Mouse (Mus musculus) embryonic facial prominence, embryonic 15.5 days (tissue): ENCODE measurements around the gene Mrpl22. TPM values are rescaled to one million over a fixed set of nuclear protein-coding genes. Genes with fewer than 3 reads are reported as not detected.
"Not testable (repeated sequence)": the region's sequence is repeated elsewhere in the genome, so short reads cannot be mapped to it uniquely, and the experiment has no call there.

Experiments used
- ATAC-seq: fragments of 200-750 bp; cut with Nextera tagmentation; 2 replicates; pipeline ENCODE4 v1.8.0; 2017; ENCODE audit warnings: low read depth, moderate TSS enrichment; ENCODE audit not compliant: insufficient number of reproducible peaks, low FRiP score, low TSS enrichment
- H3K27ac ChIP-seq: fragments of 300-500 bp; sonication (generic); replicated peaks from 2 replicates; pipeline ENCODE4 v1.5.1; 2015; ENCODE audit warnings: mild to moderate bottlenecking, inconsistent platforms
- H3K27me3 ChIP-seq: fragments of 300-500 bp; sonication (generic); 2 replicates; pipeline ENCODE4 v1.6.1; 2015; ENCODE audit warnings: inconsistent platforms
- H3K36me3 ChIP-seq: fragments of 300-500 bp; sonication (generic); 2 replicates; pipeline ENCODE4 v1.6.1; 2015; ENCODE audit warnings: mild to moderate bottlenecking, inconsistent platforms
- H3K4me1 ChIP-seq: fragments of 300-500 bp; sonication (generic); 2 replicates; pipeline ENCODE4 v1.6.1; 2015; ENCODE audit warnings: inconsistent platforms
- H3K4me2 ChIP-seq: fragments of 300-500 bp; sonication (generic); replicated peaks from 2 replicates; pipeline ENCODE4 v1.6.1; 2015; ENCODE audit warnings: mild to moderate bottlenecking, inconsistent platforms
- H3K4me3 ChIP-seq: fragments of 300-500 bp; sonication (generic); replicated peaks from 2 replicates; pipeline ENCODE4 v1.5.1; 2015; ENCODE audit warnings: mild to moderate bottlenecking, inconsistent platforms
- H3K9ac ChIP-seq: fragments of 300-500 bp; sonication (generic); 2 replicates; pipeline ENCODE4 v1.6.1; 2015; ENCODE audit warnings: inconsistent platforms
- H3K9me3 ChIP-seq: fragments of 300-500 bp; sonication (generic); replicated peaks from 2 replicates; pipeline ENCODE4 v1.6.1; 2016; ENCODE audit warnings: inconsistent platforms
- WGBS: fragments of 180-500 bp; shearing (Covaris S2); methylation state at CpG from one replicate; pipeline ENCODE4 v1.1.7; 2015; 5-methylcytosine and 5-hydroxymethylcytosine counted together
- polyA plus RNA-seq: library from polyadenylated mRNA; unstranded; fragments of >200 nt; fragmentation: Nextera tagmentation; extraction: Ambion mirVana; gene quantifications from 2 replicates; pipeline ENCODE4 v1.2.1, GENCODE M21; 2015

Gene Mrpl22
- polyA plus RNA-seq, 1 experiment from 2014 or later = 107 TPM

DNA sequence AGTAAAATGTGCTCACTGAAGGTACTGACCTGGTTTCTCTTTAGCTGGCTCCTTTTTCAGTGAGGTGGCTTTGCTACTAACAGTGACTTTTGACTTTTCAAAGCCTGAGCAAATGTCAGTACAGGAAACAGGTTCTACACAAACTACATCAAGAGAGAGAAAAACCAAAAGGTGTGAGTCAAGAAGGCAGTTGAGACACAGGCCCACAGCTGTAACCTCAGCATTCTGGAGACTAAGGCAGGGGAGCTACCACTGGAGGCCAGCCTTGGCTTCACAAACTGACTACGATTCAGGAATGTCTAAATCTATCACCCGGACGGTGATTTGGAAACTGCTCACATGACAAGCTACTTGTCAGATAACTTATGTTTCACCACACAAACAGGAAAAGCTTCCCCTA, 32.0 kb upstream of the Mrpl22 start:
- WGBS = 90% methylated on average over 3 of the region's 3 CpGs
- Histone ChIP-seq H3K9me3 (no peaks in the 10 kb centered on the region), H3K27ac (no peak overlapping the region), H3K36me3 (peaks cover 88% of the 10 kb centered on the region), H3K4me3 (no peak overlapping the region), H3K27me3 (no peaks in the 10 kb centered on the region), H3K4me1 (no peaks in the 10 kb centered on the region), H3K9ac (no peak overlapping the region), H3K4me2 (no peak overlapping the region)
- ATAC-seq = no peak

DNA sequence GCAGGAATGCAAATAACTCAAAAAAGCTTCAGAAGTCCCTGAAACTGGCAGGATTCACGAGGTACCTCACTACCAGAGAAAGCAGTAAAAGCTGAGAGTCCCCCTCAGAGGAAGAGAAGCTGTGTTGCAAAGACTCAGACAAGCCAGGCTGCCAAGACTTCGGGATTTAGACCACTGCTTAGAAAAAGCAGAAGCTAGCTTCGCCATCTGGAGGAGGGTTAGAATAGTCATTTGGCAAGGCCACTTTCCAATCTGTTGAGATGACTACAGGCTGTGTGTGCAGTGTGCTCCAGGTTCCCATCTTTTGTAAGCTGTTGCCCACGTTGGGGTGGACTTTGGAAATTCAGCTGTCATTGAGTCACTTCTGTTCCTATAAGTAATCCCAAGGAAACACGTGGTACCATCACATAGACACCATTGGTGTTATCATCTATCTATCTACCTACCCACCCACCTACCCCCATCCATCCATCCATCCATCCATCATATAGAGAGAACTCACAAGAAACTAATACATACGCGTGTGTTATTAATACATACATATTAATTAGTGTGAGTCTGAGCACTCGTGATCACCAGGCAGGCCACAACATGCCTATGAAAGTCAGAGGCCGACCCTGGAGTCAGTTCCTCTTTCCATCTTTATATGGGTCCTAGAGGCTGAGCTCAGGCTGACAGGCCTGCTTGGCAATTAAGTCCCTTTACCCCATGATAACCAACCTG, 27.6 kb upstream of the Mrpl22 start:
- no peaks in the 10 kb centered on the region for H3K4me1 ChIP-seq
- no peaks in the 10 kb centered on the region for H3K27me3 ChIP-seq
- WGBS = 84% methylated on average over 9 of the region's 9 CpGs
- H3K36me3 ChIP-seq = peaks cover 85% of the 10 kb centered on the region
- H3K9me3 ChIP-seq = no peaks in the 10 kb centered on the region
- H3K9ac ChIP-seq = no peak overlapping the region
- no peak overlapping the region for H3K4me3 ChIP-seq
- no peak overlapping the region for H3K4me2 ChIP-seq
- ATAC-seq = no peak
- no peak overlapping the region for H3K27ac ChIP-seq

DNA sequence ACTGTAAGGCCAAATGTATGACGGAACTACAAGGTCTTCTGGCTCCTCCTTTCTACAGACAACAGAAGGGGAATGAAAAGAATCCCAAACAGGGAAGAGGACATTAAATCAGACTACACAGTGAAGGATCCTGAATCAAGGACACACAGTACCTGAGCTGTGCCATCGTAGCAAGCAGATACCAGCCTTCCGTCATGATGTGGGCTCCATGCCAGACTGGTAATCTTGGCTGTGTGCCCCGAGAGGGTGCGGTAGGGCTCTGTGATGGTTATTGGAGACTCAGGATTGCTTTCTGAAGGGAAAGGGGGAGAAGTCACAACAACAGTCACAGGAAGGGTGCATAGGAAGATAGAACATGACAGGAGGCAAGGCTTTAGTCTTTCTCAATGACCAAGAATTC, 25.2 kb upstream of the Mrpl22 start:
- no peaks in the 10 kb centered on the region for H3K27me3 ChIP-seq
- H3K4me2 ChIP-seq = no peak overlapping the region
- no peak overlapping the region for H3K9ac ChIP-seq
- 72% methylated on average over 5 of the region's 5 CpGs for WGBS
- no peaks in the 10 kb centered on the region for H3K4me1 ChIP-seq
- no peak overlapping the region for H3K4me3 ChIP-seq
- ATAC-seq = no peak
- no peak overlapping the region for H3K27ac ChIP-seq
- H3K36me3 ChIP-seq = peaks cover 86% of the 10 kb centered on the region
- no peaks in the 10 kb centered on the region for H3K9me3 ChIP-seq

DNA sequence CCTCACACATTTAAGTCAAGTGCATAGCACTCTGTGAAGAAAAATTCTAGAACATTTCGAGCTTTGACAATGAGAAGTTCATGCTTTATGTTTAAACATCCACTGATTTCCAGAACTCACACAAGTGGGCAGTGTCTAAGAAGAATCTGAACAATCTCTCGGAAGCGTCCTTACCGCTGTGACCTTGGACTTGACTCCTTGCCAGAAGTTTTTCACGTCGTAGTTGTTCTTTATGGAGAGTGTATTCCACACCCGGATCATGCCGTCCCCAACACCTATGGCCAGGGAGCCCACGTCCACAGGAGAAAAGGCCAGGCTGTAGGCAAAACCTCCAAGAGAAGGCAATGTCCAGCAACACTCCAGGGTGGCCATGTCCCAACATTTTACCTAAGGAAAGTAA, 16.0 kb upstream of the Mrpl22 start:
- no peak for ATAC-seq
- Histone ChIP-seq H3K4me3 (no peak overlapping the region), H3K27ac (no peak overlapping the region), H3K36me3 (peaks cover 77% of the 10 kb centered on the region), H3K4me1 (no peaks in the 10 kb centered on the region), H3K4me2 (no peak overlapping the region), H3K27me3 (no peaks in the 10 kb centered on the region), H3K9me3 (no peaks in the 10 kb centered on the region), H3K9ac (no peak overlapping the region)
- 95% methylated on average over 9 of the region's 9 CpGs for WGBS

DNA sequence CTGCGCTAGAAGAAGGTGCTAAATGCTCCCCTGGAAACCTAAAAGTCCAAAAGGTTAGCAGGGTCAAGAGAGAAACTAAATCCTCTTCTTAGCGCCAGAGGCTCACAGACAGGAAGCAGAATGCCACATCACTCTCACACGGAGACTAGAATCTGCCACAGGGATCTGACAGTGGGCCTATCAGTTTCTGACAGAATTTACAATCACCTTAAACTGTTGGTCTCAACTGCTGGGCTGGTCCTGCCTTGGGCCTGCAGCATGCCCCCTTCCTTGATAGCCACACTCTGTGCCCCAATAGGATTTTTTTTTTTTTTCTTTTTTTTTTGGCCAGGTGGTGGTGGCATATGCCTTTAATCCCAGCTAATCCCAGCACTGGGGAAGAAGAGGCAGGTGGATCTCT, 14.6 kb upstream of the Mrpl22 start:
- Histone ChIP-seq H3K36me3 (peaks cover 80% of the 10 kb centered on the region), H3K27ac (no peak overlapping the region), H3K9me3 (no peaks in the 10 kb centered on the region), H3K4me1 (no peaks in the 10 kb centered on the region), H3K9ac (no peak overlapping the region), H3K4me3 (no peak overlapping the region), H3K4me2 (no peak overlapping the region), H3K27me3 (no peaks in the 10 kb centered on the region)
- 89% methylated on average over 3 of the region's 3 CpGs for WGBS
- no peak for ATAC-seq

DNA sequence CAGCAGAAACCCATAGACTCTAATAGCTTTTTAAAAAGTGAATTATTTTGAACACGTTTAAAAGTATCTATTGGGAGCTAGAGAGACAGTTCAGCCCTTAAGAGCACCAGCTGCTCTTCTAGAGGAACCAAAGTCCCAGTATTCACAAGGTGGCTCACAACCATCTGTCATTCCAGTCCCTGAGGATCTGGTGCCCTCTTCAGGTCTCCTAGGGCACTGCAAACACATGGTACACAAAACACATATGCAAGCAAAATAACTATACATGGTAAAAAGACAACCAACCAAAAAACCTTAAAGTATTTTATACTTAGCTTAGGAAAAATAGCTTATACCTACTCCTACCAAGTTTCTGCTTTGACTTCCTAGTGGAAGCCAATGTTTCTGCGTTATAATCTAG, 6.4 kb upstream of the Mrpl22 start:
- Histone ChIP-seq H3K9ac (no peak overlapping the region), H3K36me3 (peaks cover 59% of the 10 kb centered on the region), H3K27me3 (no peaks in the 10 kb centered on the region), H3K4me1 (peaks cover 7% of the 10 kb centered on the region), H3K4me2 (no peak overlapping the region), H3K4me3 (no peak overlapping the region), H3K9me3 (no peaks in the 10 kb centered on the region), H3K27ac (no peak overlapping the region)
- WGBS = 93% methylated on average over 2 of the region's 2 CpGs
- no peak for ATAC-seq

DNA sequence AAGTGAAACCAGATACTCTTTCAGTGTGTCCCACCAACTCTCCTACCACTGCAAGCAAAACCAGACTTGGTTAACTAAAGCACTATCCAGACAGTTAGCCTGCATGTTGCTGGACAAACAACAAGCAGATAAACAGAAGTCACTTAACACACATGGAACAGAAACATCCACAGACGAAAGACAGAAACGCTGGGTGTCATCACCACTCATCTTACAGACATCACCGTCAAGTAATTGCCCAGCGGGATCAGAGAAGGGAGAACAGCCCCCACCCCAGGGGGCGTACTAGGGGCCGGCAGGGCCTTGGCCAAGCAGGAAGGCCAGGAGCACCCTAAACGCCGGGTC, 3.7 kb upstream of the Mrpl22 start:
- Histone ChIP-seq H3K36me3 (peaks cover 37% of the 10 kb centered on the region), H3K4me1 (peaks cover 19% of the 10 kb centered on the region), H3K27ac (peak overlapping the region; percentile 75; the same call in 1 of the 2 replicates), H3K9me3 (no peaks in the 10 kb centered on the region), H3K4me3 (peak overlapping the region; percentile 96), H3K27me3 (no peaks in the 10 kb centered on the region), H3K9ac (peak overlapping the region; percentile 92), H3K4me2 (peak overlapping the region; percentile 78)
- 0 out of 2 replicates have a peak, but pooled peaks have one; percentile 45 for ATAC-seq
- WGBS = 0% methylated on average over 8 of the region's 8 CpGs

DNA sequence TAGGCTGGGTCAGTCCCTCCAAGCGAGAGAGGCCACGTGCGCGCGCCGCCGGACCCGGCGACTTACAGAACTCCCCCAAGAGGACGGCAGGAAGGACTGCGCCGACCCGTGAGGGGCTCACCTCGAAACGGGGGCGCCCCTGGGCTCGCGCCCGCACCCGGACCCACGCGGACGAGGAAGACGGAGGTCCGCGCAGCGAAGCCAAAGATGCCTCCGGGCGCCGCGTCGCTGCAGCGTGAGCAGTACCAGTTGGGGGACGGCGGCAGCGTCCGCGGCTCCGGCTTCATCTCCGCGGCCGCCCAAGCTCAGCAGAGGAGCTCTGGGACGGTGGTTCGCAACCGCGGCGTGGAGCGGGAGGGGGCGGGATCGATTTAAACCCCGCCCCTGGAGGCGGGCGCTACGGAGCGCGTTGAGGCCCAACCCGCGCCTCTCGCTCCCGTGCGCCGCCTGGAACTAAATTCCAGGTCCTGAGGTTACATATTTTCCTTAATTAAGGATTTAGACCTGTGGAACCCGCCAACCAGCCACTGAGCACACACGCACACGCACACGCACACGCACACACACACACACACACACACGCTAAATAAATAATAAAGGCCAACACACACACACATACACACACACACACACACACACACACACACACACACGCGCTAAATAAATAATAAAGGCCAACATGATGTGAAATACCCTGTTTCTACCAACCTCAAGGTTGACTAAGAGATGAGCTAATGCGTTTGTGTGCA, 3.1 kb upstream of the Mrpl22 start, which contains the start of gene Gemin5:
TSS of gene Gemin5 (minus strand) at position 373 of the 749 bp plus-strand sequence.
- peak; percentile 88 for ATAC-seq
- Histone ChIP-seq H3K4me3 (peak within 1 kb of the TSS; percentile 96), H3K36me3 (peaks cover 35% of the 10 kb centered on the region), H3K4me1 (peaks cover 19% of the 10 kb centered on the region), H3K27me3 (no peaks in the 10 kb centered on the region), H3K27ac (peak within 1 kb of the TSS; percentile 75), H3K9me3 (no peaks in the 10 kb centered on the region), H3K4me2 (peak within 1 kb of the TSS; percentile 78), H3K9ac (peak within 1 kb of the TSS; percentile 92)
- under 1% methylated on average over 71 of the region's 71 CpGs for WGBS

DNA sequence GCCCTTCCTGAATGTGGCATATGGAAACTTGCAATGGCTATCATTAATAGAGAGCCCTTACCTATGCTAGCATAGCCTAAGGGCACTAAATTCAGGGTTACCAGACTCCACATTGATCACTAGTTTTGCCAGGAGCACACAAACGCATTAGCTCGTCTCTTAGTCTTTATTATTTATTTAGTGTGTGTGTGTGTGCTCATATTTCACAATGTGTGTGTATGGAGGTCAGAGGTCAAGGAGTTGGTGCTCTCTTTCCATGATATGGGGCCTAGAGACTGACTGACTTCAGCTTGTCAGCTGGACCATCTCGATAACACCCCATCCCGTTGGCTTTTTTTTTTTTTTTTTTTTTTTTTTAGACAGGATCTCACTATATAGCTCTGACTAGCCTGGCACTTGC, 1.8 kb upstream of the Mrpl22 start:
- Histone ChIP-seq H3K4me2 (no peak overlapping the region), H3K9me3 (no peaks in the 10 kb centered on the region), H3K4me3 (no peak overlapping the region), H3K9ac (no peak overlapping the region), H3K27ac (no peak overlapping the region), H3K27me3 (no peaks in the 10 kb centered on the region), H3K4me1 (peaks cover 19% of the 10 kb centered on the region), H3K36me3 (peaks cover 33% of the 10 kb centered on the region)
- WGBS = 77% methylated on average over 4 of the region's 4 CpGs
- no peak for ATAC-seq

DNA sequence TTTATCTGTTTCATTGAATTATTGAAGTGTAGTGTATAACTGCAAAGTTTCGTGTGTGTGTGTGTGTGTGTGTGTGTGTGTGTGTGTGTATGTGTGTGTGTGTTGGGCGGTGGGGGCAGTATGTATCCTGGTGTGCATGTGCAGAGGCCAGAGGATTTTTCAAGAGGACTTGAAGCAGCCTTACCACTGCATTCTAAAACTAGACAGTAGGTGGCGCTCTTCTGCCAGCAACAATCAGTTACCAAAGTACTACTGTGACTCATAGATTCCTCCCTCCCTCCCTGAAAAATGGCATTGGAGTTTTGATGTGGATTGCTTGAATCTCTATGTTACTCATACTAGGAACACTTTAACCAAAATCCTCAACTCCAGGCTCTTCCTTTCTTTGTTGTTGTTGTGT, 8.1 kb downstream of the Mrpl22 start:
- Histone ChIP-seq H3K4me2 (no peak overlapping the region), H3K9me3 (no peaks in the 10 kb centered on the region), H3K36me3 (peaks cover 44% of the 10 kb centered on the region), H3K4me1 (no peaks in the 10 kb centered on the region), H3K4me3 (no peak overlapping the region), H3K27me3 (no peaks in the 10 kb centered on the region), H3K9ac (no peak overlapping the region), H3K27ac (no peak overlapping the region)
- 28% methylated on average over 3 of the region's 3 CpGs for WGBS
- ATAC-seq = 0 out of 2 replicates have a peak, but pooled peaks have one; percentile 59

DNA sequence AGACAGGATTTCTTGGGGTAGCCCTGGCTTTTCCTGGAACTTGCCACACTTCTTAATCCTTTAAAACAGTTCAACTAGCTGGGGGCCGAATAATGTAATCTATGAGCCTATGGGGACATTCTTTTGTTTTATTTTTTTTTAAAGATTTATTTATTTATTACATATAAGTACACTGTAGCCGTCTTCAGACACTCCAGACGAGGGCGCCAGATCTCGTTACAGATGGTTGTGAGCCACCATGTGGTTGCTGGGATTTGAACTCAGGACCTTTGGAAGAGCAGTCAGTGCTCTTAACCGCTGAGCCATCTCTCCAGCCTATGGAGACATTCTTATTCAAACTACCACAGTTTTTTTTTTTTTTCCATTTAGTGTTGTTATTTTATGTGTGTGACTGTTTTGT, 8.5 kb downstream of the Mrpl22 start:
- not testable (repeated sequence) for H3K4me2 ChIP-seq, H3K27me3 ChIP-seq, H3K9ac ChIP-seq, H3K4me1 ChIP-seq, H3K9me3 ChIP-seq, H3K27ac ChIP-seq, ATAC-seq, H3K4me3 ChIP-seq
- peaks cover 44% of the 10 kb centered on the region for H3K36me3 ChIP-seq
- WGBS = 94% methylated on average over 6 of the region's 6 CpGs
